Mouse (Mus musculus) brain, embryonic 14.5 days (tissue): ENCODE measurements around the gene Ptpn14.

Experiments used
- CTCF ChIP-seq: fragments of 200-500 bp; IDR thresholded peaks from 2 replicates; pipeline ENCODE4 v1.5.1; 2012; ENCODE audit warnings: inconsistent platforms, mild to moderate bottlenecking, moderate library complexity, borderline replicate concordance; ENCODE audit not compliant: insufficient read depth, insufficient read length; ENCODE audit errors: extremely low read depth
- POLR2A ChIP-seq: fragments of 200-500 bp; IDR thresholded peaks from 2 replicates; pipeline ENCODE4 v1.6.1; 2012; ENCODE audit warnings: mild to moderate bottlenecking, inconsistent platforms, borderline replicate concordance; ENCODE audit not compliant: poor library complexity, insufficient read depth, insufficient read length, severe bottlenecking; ENCODE audit errors: extremely low read depth

DNA sequence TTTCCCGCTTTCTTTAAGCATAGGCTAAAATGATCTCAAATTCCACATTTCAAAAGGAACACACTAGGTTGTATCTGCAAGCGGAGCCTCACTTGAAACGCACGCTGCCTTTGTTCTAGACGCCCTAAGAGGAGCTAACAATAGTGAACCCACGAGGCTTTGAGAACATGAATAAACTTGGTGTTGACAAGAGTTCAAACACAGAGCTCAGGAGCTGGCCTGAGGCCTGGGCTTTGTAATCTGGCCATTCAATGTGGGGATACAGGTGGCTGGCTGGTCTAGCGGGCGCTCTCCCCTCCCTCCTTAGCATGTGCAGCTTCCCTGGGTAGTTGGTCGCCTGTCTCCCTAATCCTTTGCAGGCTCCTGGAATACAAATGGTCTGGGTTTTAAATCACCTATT lies 169.8 kb downstream of the Ptpn14 start:
- no peak for TF ChIP-seq CTCF
- no peak for TF ChIP-seq POLR2A
